Mouse (Mus musculus) heart, adult 2 months (tissue): ENCODE data around the gene Fam98c. TPM values are rescaled to one million over a fixed set of nuclear protein-coding genes. Genes with fewer than 3 reads are reported as not detected.

Source experiments
- DNase-seq, 2 experiments: peaks; one replicate each; pipeline ENCODE4 v3.0.0; 2021
- H3K27ac ChIP-seq: fragments of 200-600 bp; 2 replicates; pipeline ENCODE4 v1.8.1; 2022
- H3K27me3 ChIP-seq: fragments of 200-500 bp; 2 replicates; pipeline ENCODE4 v1.6.1; 2012; ENCODE audit warnings: mild to moderate bottlenecking, low read length, inconsistent platforms, mixed read lengths; ENCODE audit not compliant: control insufficient read depth, insufficient read depth
- H3K36me3 ChIP-seq: fragments of 200-500 bp; 2 replicates; pipeline ENCODE4 v1.6.1; 2012; ENCODE audit warnings: low read length, inconsistent platforms; ENCODE audit not compliant: control insufficient read depth, insufficient read depth
- H3K4me1 ChIP-seq: fragments of 200-500 bp; 2 replicates; pipeline ENCODE4 v1.6.1; 2011; ENCODE audit warnings: low read length; ENCODE audit not compliant: control insufficient read depth, insufficient read depth
- H3K4me3 ChIP-seq: fragments of 200-600 bp; 2 replicates; pipeline ENCODE4 v1.8.1; 2022
- H3K79me2 ChIP-seq: fragments of 200-500 bp; replicated peaks from 2 replicates; pipeline ENCODE4 v1.6.1; 2012; ENCODE audit warnings: mild to moderate bottlenecking, inconsistent platforms, low read length, moderate library complexity, mixed read lengths; ENCODE audit not compliant: control insufficient read depth, insufficient read depth
- H3K9ac ChIP-seq: fragments of 200-500 bp; 2 replicates; pipeline ENCODE4 v1.6.1; 2012; ENCODE audit warnings: low read depth, mild to moderate bottlenecking, control low read depth, inconsistent platforms, low read length, mixed read lengths
- CTCF ChIP-seq: fragments of 200-600 bp; IDR thresholded peaks from 2 replicates; pipeline ENCODE4 v1.8.1; 2022; ENCODE audit warnings: antibody characterized with exemption, mild to moderate bottlenecking, moderate library complexity
- EP300 ChIP-seq: fragments of 200-500 bp; IDR thresholded peaks from 2 replicates; pipeline ENCODE4 v1.6.1; 2011; ENCODE audit warnings: low read depth, low read length, control low read depth; ENCODE audit not compliant: insufficient read depth
- POLR2A ChIP-seq: fragments of 200-500 bp; IDR thresholded peaks from 2 replicates; pipeline ENCODE4 v1.6.1; 2011; ENCODE audit warnings: mild to moderate bottlenecking, low read depth, low read length, control low read depth; ENCODE audit not compliant: insufficient read depth
- WGBS: fragments of 180-500 bp; shearing (Covaris S2); methylation state at CpG from one replicate; pipeline ENCODE4 v1.1.7; 2018; 5-methylcytosine and 5-hydroxymethylcytosine counted together
- intact Hi-C: fragments of 180-260 bp; cut with DNase I; formaldehyde crosslinking; loops from one replicate; pipeline ENCODE4 v1.15.1; 2025
- polyA plus RNA-seq: library from polyadenylated mRNA; depleted of rRNA; stranded (reverse); fragments of >200 nt; gene quantifications from 2 replicates; pipeline ENCODE4 v1.2.3, GENCODE M21; 2012
- total RNA-seq, 2 experiments: library from RNA; stranded (reverse); gene quantifications; 2 replicates each; pipeline ENCODE4 v1.2.3; 2021

Fam98c gene
- total and polyA plus RNA-seq, 3 experiments = 10.4 to 18.0 (median 12.7) TPM

DNA sequence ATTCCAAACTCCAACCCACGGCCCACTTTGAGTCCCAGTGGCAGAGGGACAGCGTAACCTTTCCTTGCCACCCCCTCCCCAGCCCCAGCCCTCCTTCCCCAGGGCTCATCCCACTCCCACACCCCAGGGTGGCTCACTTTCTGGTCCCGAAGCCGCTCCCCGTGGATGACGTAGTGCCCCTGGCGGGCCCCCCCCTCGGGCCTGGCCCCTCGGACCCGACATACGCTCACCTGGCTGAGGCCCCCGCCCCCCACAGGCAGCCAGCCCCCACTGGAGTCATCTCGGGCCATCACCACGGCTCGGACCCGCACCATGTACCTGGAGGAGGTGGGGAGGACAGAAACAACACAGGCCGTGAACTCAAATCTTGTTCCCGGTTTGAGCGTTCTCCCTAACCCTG lies 11.6 kb upstream of the Fam98c start:
- 36% methylated on average over 18 of the region's 19 CpGs for WGBS
- intact Hi-C loops = no loop called here
- H3K4me3 ChIP-seq = no peak overlapping the region
- no peaks in the 10 kb centered on the region for H3K79me2 ChIP-seq
- no peak overlapping the region for H3K27ac ChIP-seq
- no peak overlapping the region for H3K9ac ChIP-seq
- no peak for TF ChIP-seq EP300
- TF ChIP-seq POLR2A = no peak
- TF ChIP-seq CTCF = no peak
- no peaks in the 10 kb centered on the region for H3K36me3 ChIP-seq
- DNase-seq = no peak
- H3K4me1 ChIP-seq = peaks cover 2% of the 10 kb centered on the region; the same call in 1 of the 2 replicates
- peaks cover 6% of the 10 kb centered on the region; the same call in 1 of the 2 replicates for H3K27me3 ChIP-seq

DNA sequence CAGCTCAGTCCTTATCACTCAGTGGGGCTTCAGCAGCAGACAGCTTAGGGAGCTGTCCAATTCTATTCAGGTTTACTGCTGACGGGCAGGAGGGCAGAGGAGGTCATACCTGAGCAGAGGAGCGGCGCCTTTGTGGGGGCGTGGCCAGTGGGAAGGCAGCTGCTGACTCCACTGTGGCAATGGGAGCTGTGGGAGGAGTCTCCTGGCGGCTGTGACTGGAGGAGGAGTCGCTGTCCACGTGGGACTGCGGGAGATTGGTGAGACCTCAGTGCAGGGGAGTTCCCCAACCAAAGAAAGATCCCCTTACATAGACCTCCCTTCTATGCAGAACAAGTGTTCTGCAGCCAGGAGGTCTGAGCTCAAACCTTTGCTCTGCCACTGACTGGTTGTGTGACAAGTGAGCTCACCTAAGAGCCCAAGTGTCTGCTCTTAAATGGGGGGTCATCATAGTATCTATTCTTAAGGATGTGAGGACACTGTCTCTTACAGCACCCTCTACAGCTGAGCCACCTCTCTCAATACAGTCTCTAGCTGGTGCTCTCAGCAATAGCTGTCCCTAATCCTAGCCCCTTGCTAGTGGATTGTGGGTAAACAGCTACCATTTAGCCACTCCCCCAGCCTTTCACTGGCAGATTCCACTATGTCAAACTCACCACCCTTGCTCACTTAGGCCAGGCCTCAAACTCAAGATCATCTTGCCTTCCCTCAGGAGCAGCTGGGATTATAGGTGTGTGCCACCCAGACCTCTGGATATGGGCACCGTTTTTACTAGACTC lies 6.9 kb upstream of the Fam98c start:
- peak in 1 of 2 experiments; percentile 40 for DNase-seq
- no peaks in the 10 kb centered on the region for H3K4me1 ChIP-seq

DNA sequence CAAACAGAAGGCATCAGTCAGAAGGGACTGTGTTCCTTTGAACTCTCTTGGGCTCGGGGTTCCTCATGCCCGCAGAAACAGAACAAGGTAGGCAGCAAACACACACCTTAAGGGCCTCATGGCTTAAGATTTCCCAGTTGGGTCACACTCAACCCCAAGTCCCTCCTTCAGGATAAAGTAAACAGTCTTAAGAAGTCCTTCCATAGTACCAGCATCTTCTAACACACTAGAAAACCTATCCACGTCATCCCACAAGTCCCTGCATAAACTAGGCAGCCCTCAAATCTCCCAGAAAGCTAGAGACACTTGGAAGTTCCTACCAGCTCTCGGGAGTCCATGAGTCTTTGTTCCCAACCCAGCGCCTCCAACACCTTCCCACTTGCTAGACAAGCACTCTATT lies 6.3 kb upstream of the Fam98c start:
- no peak for DNase-seq
- 82% methylated on average over 5 of the region's 5 CpGs for WGBS
- no peaks in the 10 kb centered on the region for H3K36me3 ChIP-seq
- intact Hi-C loops = no loop called here
- peaks cover 1% of the 10 kb centered on the region; the same call in 1 of the 2 replicates for H3K27me3 ChIP-seq
- TF ChIP-seq POLR2A = no peak
- no peak for TF ChIP-seq CTCF
- no peak for TF ChIP-seq EP300
- H3K79me2 ChIP-seq = no peaks in the 10 kb centered on the region
- H3K4me1 ChIP-seq = no peaks in the 10 kb centered on the region
- H3K4me3 ChIP-seq = no peak overlapping the region
- H3K9ac ChIP-seq = no peak overlapping the region
- no peak overlapping the region for H3K27ac ChIP-seq

More for the DNA sequence above, 6.9 kb upstream of the Fam98c start:
- TF ChIP-seq POLR2A = no peak
- TF ChIP-seq EP300 = no peak
- no peak for TF ChIP-seq CTCF
- intact Hi-C loops = no loop called here
- no peak overlapping the region for H3K9ac ChIP-seq
- H3K4me3 ChIP-seq = no peak overlapping the region
- peaks cover 1% of the 10 kb centered on the region; the same call in 1 of the 2 replicates for H3K27me3 ChIP-seq
- H3K36me3 ChIP-seq = no peaks in the 10 kb centered on the region
- H3K79me2 ChIP-seq = no peaks in the 10 kb centered on the region
- 32% methylated on average over 9 of the region's 9 CpGs for WGBS
- no peak overlapping the region for H3K27ac ChIP-seq

DNA sequence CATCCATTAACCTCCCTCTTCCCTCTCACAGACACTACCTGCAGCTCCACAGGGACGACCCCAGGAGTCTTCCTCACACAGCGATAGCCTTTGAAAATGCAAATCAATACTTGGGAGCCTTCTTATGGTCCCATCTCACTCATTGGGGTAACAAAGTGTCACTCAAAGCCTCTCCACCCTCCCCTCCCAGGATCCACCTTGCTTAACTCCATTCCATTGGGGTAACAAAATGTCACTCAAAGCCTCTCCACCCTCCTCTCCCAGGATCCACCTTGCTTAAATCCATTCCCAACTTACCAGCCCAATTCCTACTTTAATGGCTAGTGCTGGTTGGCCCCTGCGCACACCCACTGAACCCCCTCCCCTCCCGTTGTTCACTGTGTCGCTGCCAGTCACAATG lies 2.2 kb upstream of the Fam98c start:
- H3K79me2 ChIP-seq = no peaks in the 10 kb centered on the region
- no peak overlapping the region for H3K4me3 ChIP-seq
- WGBS = 7% methylated on average over 5 of the region's 5 CpGs
- H3K4me1 ChIP-seq = peaks cover 2% of the 10 kb centered on the region; the same call in 1 of the 2 replicates
- H3K27me3 ChIP-seq = peaks cover 1% of the 10 kb centered on the region; the same call in 1 of the 2 replicates
- H3K27ac ChIP-seq = no peak overlapping the region
- no peak for DNase-seq
- intact Hi-C loops = no loop called here
- H3K36me3 ChIP-seq = no peaks in the 10 kb centered on the region
- H3K9ac ChIP-seq = no peak overlapping the region
- TF ChIP-seq POLR2A (no peak), EP300 (no peak), CTCF (no peak)

DNA sequence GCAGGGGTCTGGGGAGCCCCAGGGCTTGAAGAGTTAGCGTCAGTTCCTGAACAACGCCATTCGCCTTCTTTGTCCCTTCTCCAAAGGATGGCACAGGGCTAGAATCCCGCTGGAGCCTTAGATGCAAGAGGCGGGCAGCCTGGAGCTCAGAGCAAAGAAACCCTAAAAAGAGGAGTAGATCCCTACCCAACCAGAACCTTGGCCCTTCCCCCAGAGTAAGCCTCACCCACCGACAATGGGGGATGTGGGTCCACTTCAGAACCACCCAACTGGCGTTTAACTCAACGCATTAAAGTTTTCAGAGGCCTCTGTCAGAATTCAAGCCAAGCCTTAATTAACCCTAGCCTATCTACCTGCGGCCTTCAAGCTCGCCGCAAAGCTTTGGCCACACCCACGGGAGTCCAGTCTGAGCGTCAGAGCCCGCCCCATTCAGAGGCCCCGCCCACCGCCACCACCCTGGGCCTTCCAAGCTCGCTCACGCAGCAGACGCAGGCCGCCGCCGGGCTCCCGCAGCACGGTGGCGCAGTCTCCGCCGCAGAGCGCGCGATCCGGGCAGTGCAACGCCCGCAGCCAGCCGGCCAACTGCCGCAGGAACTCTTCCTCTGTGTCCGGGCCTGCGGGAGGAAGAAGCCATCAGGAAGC lies 717 bp downstream of the Fam98c start:
- peak; percentile 91 to 92 for DNase-seq
- Histone ChIP-seq H3K36me3 (no peaks in the 10 kb centered on the region), H3K4me3 (peak overlapping the region; percentile 97), H3K9ac (peak overlapping the region; percentile 81), H3K27ac (peak overlapping the region; percentile 94), H3K27me3 (peaks cover 1% of the 10 kb centered on the region; the same call in 1 of the 2 replicates), H3K4me1 (peaks cover 2% of the 10 kb centered on the region; the same call in 1 of the 2 replicates), H3K79me2 (no peaks in the 10 kb centered on the region)
- TF ChIP-seq EP300 (no peak), CTCF (peak; percentile 47), POLR2A (peak; percentile 65)
- WGBS = 9% methylated on average over 37 of the region's 37 CpGs
- intact Hi-C loops = no loop called here
